Mouse (Mus musculus) thymus, adult 2 months (tissue): Measurements from ENCODE around the gene Ankrd44.
A peak's percentile ranks its signal among the peaks of the same experiment; 100 is the strongest.

Experiments used
- CTCF ChIP-seq: fragments of 200-500 bp; IDR thresholded peaks from 2 replicates; pipeline ENCODE4 v1.5.1; 2012; ENCODE audit warnings: mild to moderate bottlenecking, control low read depth, low read length, moderate library complexity, borderline replicate concordance; ENCODE audit not compliant: control insufficient read depth, poor library complexity, insufficient read depth; ENCODE audit errors: extremely low read depth
- POLR2A ChIP-seq: fragments of 200-500 bp; IDR thresholded peaks from 2 replicates; pipeline ENCODE4 v1.6.1; 2012; ENCODE audit warnings: mild to moderate bottlenecking, low read length, control low read depth, moderate library complexity; ENCODE audit not compliant: control insufficient read depth, poor library complexity, insufficient read depth; ENCODE audit errors: extremely low read depth

DNA sequence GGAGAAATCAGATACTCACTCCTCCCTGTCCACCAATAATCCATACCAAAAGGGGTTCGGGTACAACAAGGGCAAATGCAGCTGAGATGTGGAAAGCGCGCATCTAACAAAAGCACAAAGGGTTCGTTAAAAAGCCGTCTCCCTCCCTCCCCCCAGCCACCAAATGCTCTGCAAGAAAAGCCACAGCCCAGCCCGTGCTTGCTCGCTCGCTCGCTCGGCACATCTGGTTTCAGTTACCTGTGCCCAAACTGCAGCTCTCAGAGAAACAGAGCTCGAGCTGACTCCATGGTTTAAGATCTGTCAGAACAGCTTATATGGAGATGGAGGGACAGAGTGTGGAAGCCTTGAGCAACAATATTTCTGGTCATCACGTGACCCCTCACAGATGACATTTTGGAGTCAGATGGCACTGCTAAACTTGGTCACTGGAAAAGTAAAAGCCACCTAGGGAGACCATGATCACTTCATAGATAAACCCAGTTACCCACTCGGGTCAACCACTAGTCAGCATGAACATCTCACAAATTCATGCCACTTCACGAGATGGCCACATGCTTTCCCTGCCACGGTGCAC is 19.0 kb downstream of the Ankrd44 start:
- no peak for TF ChIP-seq CTCF
- TF ChIP-seq POLR2A, result 0 out of 2 replicates have a peak, but pooled peaks have one; percentile 47
